Mouse (Mus musculus) mature B cell (primary cell): ENCODE measurements around the gene Faah.

Source experiments
- in situ Hi-C: fragments of 300-500 bp; cut with MboI; formaldehyde crosslinking; loops from 2 replicates; pipeline ENCODE4 v1.14.3; 2019

Gene Faah

DNA sequence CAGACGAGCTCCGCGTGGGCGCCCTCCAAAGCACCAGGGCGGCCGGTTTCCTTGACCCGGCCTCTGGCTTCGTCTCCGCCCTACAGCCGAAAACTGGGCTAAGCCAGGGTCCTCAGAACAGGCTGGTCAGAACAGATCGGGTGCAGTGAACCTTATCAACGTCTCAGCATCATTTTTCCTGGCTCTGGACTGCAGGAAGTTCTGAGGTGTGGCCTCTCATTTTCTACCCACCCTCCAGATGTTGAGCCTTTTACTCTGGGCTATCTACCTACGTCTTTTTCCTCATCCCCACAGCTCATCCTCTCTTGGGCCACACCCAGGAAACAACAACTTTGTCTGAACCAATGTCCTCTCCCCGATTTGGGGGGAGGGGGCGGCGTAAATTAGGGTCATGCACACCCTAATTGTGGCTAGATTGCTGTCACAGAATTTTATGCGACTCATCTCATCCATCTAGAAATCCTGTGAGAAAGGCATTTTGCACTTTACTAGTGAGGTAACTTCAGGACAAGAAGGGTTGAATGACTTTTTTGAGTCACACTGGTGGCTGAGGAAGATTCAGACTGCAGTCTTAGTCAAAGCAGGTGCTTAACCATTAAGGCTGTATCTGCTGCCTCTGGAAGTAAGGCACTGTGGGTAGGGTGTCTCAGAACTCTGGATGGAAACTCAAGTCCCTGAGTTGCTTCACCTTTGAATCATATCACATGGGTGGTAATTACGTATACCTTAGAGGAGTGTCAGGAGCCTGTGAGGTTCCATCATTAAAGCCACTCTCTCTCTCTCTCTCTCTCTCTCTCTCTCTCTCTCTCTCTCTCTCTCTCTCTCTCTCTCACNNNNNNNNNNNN lies at the start of gene Faah:
Faah (minus strand) TSS at position 25 of the 845 bp plus-strand sequence.
- in situ Hi-C loops: no loop called here

DNA sequence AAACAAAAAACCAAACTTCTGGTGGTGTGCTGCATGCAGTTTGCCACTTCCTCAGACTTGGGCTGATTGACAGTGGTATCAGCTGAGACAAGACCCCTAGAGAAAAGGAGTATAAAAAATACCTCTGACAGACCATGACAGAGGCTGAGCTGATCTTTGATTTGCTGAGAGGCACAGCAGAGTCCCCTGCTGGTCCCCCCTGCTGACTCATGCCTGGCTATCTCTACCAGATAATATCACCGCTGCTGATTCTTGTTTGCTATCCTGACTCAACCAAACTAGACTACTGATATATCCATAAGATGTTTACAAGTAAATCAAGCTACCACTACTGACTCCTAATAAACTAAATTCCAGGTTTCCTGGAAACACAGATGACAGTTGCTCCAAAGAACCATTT lies 46.1 kb upstream of the Faah start:
- in situ Hi-C loops: no loop called here

DNA sequence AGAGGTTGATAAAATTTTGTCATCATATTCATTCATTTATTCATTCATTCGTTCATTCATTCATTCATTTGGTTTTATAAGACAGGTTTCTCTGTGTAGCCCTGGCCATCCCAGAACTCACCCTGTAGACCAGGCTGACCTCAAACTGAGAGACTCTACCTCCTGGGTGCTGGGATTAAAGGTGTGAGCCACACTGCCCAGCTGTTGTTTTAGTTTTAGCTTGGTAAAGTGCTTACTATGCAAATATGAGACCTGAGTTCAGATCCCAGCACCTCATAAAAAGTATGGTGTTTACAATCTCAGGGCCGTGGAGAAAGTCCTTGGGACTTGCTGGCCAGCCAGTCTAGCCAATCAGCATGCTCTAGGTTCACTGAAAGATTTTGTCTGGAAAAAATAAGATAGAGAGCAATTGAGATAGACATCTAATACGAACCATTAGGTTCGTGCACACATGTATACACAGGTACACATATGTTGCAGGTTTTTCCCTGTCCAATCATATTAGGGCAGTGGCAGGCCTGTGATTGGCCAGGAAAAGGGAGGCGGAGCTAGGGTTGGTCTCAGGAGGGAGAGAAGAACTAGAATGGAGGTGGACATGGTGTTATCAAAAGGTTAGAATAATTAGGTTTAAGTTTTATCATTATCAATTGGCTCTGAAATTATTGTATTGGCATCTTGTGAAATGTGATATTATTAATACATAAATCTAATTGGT lies 41.4 kb upstream of the Faah start:
- in situ Hi-C loops: no loop called here

DNA sequence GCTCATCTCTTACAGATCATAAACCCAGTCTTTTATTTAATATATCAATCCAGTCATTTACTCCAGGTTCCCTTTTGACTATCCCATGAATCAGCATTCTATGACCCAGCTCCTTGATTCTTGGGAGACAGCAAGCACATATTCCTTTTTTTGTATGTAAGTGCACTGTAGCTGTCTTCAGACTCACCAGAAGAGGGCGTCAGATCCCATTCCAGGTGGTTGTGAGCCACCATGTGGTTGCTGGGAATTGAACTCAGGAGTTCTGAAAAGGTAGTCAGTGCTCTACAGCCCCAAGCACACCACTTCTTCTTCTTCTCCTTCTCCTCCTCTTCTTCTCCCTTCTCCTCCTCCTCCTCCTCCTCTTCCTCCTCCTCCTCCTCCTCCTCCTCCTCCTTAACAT lies 39.8 kb upstream of the Faah start:
- in situ Hi-C loops: no loop called here

DNA sequence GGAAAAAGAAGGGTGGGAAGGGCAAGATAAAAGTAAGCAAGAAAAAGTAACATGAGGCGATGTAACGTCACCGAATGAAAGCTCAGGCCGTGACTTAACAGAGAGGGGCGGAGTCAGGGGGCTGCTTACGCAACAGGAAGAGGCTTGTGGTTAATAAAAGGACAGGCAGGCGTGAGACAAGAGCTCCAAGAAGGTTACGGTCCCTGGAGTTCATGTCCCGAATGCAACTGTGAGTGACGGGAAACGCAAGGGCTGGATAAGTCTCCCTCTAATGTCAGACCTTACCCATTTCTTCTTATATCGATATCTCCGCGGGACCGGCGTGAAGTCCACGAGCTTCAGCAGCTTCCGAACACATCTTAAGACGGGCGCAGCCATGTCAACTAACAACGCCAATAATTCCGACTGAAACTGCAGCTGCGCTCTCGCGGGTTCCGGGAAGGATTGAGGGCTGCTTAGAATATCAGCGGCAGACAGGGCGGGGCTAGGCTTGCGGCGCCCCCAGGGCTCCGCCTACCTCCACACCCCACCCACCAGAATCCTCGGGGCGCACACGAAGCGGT lies 35.8 kb upstream of the Faah start, which contains the start of gene Nsun4:
Nsun4 (minus strand) TSS at position 478 of the 563 bp plus-strand sequence.
- in situ Hi-C loops: no loop called here

DNA sequence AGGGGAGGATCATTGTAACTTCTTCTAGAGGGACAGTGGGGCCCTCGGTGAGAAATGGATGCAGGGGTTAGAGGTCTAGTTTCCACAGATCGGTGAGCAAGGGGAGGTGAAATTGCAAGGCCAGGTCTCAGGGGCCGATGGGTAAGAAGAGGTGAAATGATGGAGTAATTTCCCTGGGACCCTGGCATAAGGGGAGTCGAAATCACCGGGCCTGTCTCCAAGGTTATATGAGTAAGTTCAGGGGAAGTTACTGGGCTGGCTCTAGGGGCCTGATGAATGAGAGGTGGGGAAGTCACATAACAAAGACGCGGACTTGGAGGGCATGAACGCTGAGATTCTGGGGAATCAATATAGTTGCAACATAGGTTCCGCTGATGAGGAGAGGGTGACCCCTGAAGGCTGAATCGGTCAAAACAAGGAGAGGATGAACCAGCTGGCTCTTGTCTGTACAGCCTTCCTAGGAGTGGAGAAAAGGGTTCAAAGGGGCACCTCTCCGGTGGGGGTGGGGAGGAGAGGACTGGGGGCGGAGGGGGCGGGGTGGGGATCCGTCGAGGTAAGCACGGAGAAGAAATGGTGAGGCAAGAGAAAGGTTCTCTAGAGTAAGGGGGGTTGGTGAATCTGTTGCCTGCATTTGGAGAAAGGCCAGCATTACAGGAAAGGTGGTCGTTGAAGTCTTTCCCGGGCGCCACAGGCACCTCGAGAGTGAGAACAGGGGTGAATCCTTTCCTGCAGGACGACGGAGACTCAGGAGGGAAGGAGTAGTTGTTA lies 35.0 kb upstream of the Faah start:
- in situ Hi-C loops: no loop called here

DNA sequence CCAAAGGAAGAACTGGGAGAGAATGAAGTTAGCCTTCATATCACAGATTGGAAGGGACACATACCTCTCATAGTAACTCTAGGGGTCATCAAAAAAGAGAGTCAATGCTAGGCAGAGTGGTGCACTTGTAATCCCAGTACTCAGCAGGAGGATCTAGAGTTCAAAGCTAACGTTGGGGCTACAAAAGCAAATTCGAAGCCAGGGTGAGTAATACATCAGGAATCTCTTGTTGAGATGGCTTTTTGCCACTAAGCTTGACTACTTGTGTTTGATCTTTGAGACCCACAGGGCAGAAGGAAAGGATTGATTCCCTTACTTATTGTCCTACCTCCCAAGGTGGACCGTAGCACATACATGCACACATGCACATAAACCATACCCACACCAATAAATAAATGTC lies 31.5 kb upstream of the Faah start:
- in situ Hi-C loops: no loop called here

DNA sequence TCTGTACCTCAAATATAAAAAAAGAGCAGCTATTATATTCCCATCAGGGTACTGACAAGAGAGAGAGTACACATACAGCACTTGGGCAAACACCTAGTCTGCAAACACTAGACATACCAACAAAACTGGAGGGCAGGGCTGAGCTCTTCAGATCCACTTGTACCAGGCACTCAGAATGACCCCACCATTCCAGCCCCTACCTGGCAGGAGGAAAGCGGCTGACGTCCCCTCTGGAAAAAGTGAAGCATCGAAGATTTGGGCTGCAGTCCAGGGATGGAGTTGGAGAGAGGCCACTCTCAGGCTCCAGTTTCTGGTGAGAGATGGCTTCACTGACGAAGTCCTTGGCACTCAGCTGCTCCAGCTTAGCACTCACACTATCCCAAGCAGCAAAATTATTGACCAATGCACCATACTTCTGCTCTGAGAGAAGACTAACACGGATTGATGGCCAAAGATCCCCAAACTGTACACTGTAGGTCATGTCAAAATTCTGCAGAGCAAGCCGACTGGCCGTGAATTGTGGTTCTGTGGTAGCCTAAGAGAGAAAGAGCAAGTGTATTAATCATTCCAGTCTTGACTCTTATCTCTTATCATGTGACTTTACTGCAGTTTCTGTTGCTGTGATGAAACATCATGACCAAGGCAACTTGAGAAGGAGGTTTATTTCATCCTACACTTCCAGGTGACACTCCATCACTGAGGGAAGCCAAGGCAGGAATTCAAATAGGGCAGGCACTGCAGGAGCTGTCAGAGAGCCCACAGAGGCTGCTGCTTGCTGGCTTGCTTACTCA lies 30.6 kb upstream of the Faah start:
- in situ Hi-C loops: no loop called here

DNA sequence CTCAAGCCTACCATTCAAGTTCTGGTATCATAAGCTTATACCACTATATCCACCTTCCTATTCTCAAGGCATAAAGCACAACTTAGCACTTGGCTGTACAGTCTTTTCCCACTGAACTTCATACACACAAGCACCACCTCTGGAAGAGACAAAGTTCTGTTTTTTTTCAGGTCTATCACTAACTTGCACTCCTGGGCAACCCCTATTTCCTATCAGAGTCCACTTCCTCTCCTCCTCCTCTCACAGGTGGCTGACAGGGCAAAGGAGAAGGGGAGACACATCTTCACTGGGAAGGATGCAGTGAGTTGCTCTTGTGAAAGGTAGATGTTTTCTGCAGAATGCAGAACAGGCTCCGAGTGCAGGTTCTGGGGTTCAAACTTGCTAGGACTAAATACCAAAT lies 30.0 kb upstream of the Faah start:
- in situ Hi-C loops: no loop called here

DNA sequence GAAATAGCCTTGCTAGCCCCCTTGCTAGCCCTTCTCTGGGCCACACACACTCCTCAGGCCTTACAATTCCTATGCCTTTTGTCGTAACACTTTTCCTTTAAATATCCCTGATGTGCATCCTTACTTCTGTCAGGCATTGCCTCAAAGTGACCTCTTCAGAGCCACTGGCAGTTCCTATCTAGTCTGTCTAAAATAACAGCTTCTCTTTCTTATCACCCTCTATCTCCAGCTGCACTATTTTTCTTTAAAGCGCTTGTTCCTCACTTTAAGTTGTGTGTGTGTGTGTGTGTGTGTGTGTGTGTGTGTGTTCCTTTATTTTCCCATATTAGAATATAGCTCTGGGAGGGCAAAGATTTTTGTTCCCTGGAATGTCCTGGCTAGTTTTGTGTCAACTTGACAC lies 28.9 kb upstream of the Faah start:
- in situ Hi-C loops: no loop called here

DNA sequence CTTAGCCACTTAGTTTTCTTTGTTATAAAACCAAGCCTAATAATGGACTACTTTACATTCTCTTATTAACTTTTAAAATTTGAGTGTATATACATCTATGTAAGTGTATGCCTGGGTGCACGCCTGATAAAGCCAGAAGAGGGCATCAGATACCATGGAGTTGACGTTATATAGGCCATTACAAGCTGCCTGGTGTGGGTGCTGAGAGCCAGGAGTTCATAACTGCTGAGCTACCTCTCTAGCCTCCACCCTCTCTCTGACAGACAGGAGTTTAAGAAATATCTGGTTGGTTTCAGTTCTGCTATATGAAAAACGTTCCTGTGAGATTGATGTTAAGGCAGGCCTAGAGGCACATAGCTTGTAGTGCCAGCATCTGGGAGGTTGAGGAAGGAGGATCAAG lies 24.5 kb upstream of the Faah start:
- in situ Hi-C loops: no loop called here

DNA sequence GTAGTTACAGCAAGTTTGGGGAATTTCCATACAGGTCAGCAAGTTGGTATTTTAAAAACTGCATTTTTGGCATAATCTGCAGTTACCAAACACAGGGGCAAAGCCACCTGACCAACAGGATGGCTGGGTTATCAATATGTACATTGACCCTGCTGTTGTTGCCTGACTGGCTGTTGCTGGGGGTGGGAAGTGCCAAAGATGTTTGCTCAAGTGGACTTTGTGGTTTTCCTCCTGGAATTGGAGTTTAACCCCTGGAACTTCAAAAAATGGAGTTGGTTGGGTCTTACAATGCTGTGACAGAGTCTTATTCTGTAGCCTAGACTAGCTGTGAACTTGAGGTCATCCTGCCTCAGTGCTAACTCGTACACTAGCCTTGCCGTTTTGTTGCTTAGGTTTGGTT lies 22.7 kb upstream of the Faah start:
- in situ Hi-C loops: no loop called here

DNA sequence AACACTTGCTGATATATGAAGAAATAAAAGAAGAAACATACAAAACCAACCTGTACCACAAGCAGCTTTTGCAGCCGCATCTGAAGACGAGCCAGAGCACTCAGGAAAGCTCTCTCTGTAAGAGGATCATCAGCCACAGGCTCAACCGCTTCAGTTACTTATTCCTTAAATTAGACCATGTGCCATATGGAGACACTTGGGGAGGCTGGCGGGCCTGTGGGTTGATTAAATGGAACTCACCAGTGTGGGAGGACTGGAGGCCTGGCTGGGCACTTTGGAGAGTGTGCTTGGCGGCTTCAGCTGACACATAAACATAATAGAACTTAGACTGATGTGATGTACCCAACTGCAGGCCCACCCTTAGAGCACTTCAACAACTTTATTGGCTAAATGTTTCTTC lies 15.6 kb upstream of the Faah start:
- in situ Hi-C loops: no loop called here

DNA sequence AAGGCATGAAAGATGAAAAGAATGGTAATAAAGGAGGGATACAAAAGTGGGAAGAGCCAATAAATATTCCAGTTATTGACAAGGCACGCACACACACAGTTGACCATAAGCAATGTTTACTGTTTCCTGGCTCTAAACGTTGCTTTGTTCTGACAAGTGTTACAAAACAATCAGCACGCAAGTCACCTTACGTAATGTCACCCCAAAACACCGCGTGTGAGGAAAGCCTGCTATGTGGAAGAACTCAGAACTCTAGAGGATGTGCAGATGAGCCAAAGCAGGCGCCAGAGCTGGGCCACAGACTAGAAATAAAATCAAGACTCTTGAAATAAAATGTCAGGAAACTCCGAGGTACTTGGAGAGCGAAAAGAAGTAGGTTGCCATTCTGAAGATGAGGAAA lies 15.2 kb upstream of the Faah start:
- in situ Hi-C loops: no loop called here

DNA sequence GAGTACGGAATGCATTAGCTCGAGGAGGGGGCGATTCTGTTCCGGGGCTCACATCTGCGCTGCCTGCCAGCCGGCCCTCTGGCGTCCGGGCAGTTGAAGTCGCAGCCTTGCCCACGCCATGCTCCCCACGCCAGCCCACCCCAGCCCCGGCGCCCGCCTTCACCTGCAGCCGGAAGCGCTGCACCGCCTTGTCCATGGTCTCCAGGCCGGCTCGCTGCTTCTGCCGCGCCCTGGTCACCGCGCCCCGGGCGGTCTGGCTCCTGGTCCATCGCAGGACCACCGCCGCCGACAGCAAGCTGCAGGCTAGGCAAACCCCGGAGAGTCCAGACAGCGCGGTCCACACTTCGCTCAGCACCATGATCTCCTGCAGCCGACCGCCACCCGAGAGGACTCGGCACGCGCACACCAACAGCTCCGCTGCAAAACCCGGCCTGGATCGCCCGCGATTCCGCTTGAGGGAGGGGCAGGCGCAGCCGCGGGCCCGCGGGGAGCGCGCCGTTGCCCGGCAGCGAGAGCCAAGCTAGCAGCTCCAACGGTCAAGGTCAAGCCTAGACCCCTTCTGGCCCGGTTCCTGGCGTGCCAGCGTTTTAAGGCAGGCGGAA lies 325 bp downstream of the Faah start:
- in situ Hi-C loops: no loop called here

DNA sequence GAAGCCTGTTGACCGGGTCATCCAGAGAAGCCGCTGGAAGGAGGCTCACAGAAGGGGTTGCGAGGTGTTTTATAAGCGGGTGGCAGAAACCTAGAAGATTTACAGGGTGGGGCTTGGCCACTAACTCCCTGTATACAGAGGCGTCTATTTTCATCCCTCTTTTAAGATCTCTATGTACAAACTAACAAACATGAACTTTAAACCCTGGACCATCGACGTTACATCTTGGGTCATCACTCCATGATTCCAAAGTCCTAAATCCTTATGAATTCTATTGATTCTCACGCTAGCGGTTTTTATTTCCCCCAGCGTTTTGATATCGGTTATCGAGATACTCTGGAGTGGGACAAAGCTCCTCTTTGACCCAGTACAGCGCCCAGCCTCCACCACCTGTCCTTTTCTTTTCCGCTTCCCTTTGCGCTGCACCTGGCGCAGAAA lies 845 bp downstream of the Faah start:
- in situ Hi-C loops: no loop called here

DNA sequence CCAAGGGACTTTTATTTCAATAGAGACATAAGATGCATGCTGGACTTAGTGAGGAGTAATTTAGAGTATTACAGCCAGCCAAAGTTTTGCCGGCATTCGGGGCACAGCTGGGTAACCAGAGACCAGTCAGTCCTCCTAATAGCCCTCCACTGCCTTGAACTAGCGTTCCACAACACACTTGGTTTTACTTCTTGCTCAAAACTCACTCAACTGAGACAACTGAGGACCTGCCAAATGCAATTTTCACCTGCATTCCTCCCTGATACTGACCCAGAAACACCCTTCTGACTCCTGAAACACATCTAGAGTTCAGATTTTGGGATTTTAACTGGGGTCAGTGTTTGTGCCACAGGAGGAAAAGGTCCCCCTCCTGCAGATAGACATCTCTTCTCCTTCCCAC lies 1.3 kb downstream of the Faah start:
- in situ Hi-C loops: no loop called here

DNA sequence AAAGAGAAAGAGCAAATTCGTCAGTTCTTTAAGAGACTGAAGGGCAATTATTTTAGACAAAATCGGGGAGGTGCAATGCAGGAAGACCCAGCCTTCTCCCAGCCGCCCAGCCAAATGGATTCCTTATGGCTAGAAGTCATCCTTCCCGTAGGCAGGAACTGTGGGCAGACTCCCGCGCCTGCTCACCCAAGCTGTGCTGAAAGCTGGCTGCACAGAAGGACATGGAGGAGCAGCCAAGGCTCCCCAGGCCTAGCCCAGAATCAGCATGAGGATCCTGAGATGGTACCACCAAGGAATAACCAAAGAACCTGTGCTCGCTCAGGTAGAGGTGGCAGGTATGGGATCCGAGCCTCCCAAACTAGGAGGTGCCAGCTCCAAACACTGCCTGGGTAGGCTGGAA lies 1.7 kb downstream of the Faah start:
- in situ Hi-C loops: no loop called here

DNA sequence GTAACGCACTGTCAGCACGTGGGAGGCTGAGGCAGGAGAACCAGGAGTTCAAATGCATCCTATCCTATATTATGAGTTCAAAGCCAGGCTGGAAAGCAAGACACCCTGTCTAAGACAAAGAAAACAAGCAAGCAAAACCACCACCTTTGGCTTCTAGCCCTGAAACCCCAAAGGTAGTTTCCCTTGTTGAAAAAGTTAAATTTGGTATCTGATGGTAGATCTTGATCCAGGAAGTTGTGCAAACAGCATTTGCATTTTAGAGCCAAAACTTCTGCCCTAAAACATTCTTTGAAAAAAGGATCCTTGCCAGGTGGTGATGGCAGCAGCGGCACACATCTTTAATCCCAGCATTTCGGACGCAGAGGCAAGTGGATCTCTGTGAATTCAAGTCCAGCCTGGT lies 2.2 kb downstream of the Faah start:
- in situ Hi-C loops: no loop called here

DNA sequence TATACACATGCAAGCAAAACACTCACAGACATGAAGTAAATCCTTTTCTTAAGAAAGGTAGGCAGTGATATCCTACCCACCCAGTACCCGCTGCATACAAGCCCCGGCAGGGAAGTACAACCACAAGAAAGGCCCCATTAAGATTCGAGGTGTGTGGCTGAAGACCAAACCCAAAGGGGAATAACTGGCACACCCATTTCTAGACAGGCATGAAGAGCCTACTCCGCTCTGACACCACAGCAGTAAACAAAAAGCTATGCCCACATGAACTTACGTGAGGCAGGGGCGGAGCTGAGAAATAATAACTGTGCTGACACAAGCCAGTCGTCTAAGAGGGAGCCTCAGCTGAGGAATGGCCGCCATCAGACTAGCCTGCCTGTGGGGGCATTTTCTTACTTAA lies 7.5 kb downstream of the Faah start:
- in situ Hi-C loops: no loop called here

DNA sequence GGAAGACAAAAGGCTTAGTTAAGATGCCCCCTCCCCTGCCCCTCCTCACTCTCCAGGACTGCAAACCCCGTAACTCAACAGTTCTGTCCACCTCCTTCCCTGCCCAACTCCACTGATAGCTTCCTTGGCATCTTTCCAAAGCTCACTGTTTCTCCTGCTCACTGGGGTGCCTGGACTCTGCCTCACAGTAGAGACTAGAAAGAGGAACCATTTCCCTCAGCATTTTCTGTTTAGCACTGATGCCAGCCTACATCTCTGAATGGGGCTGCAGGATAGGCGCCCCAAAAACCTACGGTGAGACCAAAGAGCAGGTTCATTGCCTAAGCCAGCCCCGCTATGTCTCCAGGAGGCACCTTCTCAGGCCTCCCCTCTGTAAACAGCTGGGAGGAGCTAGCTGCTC lies 16.5 kb downstream of the Faah start:
- in situ Hi-C loops: no loop called here
